Comparison of ENCODE assay signal across 15 mouse cellular contexts in genomic region chr3:105094448-105094847, GRCm38 (mm10). TPM values are rescaled to one million over a fixed set of nuclear protein-coding genes. Genes with fewer than 3 reads are reported as not detected.
DNase-seq lines count a peak whose midpoint lies in the region; ATAC-seq and TF ChIP-seq lines count a peak whose summit lies in the region.
"Had no signal": no experiment of that assay in that cellular context is flagged by ENCODE, and none has a peak within 500 bp of the region (broad histone marks: within the 10 kb centered on the region; RNA-seq: fewer than 3 reads in every experiment).

No protein-coding gene starts in this region.

- no peak overlapping the region for H3K4me2 ChIP-seq in kidney, embryonic 16.5 days (replicated peaks; ENCODE audit: low read depth, low read length)
- H3K4me2 ChIP-seq in intestine, embryonic 15.5 days (replicated peaks), result no peak overlapping the region
- H3K4me2 ChIP-seq: embryonic facial prominence, embryonic 13.5 days; forebrain, embryonic 15.5 days; hindbrain, embryonic 15.5 days; limb, embryonic 12.5 days; stomach, embryonic 15.5 days had no signal

- 49% methylated on average over 2 of the region's 2 CpGs for WGBS in kidney, embryonic 16.5 days
- WGBS in intestine, embryonic 15.5 days, result 65% methylated on average over 2 of the region's 2 CpGs

- H3K9ac ChIP-seq in kidney, embryonic 16.5 days (replicated peaks; ENCODE audit: low read length), result no peak overlapping the region
- no peak overlapping the region for H3K9ac ChIP-seq in intestine, embryonic 15.5 days
- H3K9ac ChIP-seq: embryonic facial prominence, embryonic 13.5 days; forebrain, embryonic 15.5 days; hindbrain, embryonic 15.5 days; limb, embryonic 12.5 days; stomach, embryonic 15.5 days had no signal

- in situ Hi-C loops in Patski (cut with MboI; ENCODE audit: low pct_unique_long_range_greater_than_20kb), result no loop called here

- no peak overlapping the region for H3K27ac ChIP-seq in kidney, embryonic 16.5 days (ENCODE audit: low read length)
- H3K27ac ChIP-seq in intestine, embryonic 15.5 days, result no peak overlapping the region
- H3K27ac ChIP-seq: embryonic facial prominence, embryonic 13.5 days; forebrain, embryonic 15.5 days; hindbrain, embryonic 15.5 days; limb, embryonic 12.5 days; stomach, embryonic 15.5 days had no signal

- no peak overlapping the region for H3K4me3 ChIP-seq in kidney, embryonic 16.5 days (ENCODE audit: low read length)
- H3K4me3 ChIP-seq in intestine, embryonic 15.5 days (replicated peaks), result no peak overlapping the region
- H3K4me3 ChIP-seq: embryonic facial prominence, embryonic 13.5 days; forebrain, embryonic 15.5 days; hindbrain, embryonic 15.5 days; limb, embryonic 12.5 days; stomach, embryonic 15.5 days had no signal

- no peaks in the 10 kb centered on the region for H3K27me3 ChIP-seq in kidney, embryonic 16.5 days (ENCODE audit: insufficient read depth, low read length)
- peaks cover 3% of the 10 kb centered on the region for H3K27me3 ChIP-seq in Patski
- no peaks in the 10 kb centered on the region for H3K27me3 ChIP-seq in intestine, embryonic 15.5 days (replicated peaks)
- H3K27me3 ChIP-seq: embryonic facial prominence, embryonic 13.5 days; forebrain, embryonic 15.5 days; hindbrain, embryonic 15.5 days; limb, embryonic 12.5 days; stomach, embryonic 15.5 days had no signal

- CTCF ChIA-PET in Patski (lab: Charles Lee), result interaction anchor here (0.8 to 2.3 kb wide), 4 partner anchors 8 to 99 kb away, joined by 3 to 12 read pairs (median 3); no protein-coding TSS in a partner anchor

- peak; percentile 44 to 68 for DNase-seq in cerebellum, postnatal 14 days
- DNase-seq in cerebellum, adult 9-11 months, result no peak
- peak; percentile 24 to 36 for DNase-seq in kidney, postnatal 4 days
- DNase-seq in 416B (ENCODE audit: low read depth) (peak; percentile 73), Patski (ENCODE audit: low read depth, low spot score) (no peak)
- no peak for DNase-seq in thymus, postnatal 0 days (ENCODE audit: low spot score)
- DNase-seq: adrenal gland, postnatal 36 days; lung, postnatal 10 days had no signal

- no peaks in the 10 kb centered on the region for H3K9me3 ChIP-seq in kidney, embryonic 16.5 days (ENCODE audit: low read length)
- H3K9me3 ChIP-seq in intestine, embryonic 15.5 days, result no peaks in the 10 kb centered on the region
- H3K9me3 ChIP-seq: embryonic facial prominence, embryonic 13.5 days; forebrain, embryonic 15.5 days; hindbrain, embryonic 15.5 days; limb, embryonic 12.5 days; stomach, embryonic 15.5 days had no signal

- no peak for ATAC-seq in kidney, embryonic 16.5 days (ENCODE audit: low FRiP score, low TSS enrichment)
- no peak for ATAC-seq in Patski
- no peak for ATAC-seq in intestine, embryonic 15.5 days
- ATAC-seq: forebrain, embryonic 15.5 days had no signal

- H3K4me1 ChIP-seq in kidney, embryonic 16.5 days (ENCODE audit: insufficient read depth, low read length), result peaks cover 6% of the 10 kb centered on the region
- no peaks in the 10 kb centered on the region for H3K4me1 ChIP-seq in intestine, embryonic 15.5 days (replicated peaks)
- H3K4me1 ChIP-seq: stomach, embryonic 15.5 days had no signal

- POLR2A ChIA-PET in Patski (lab: Charles Lee), result no interaction called here

- peak; percentile 48 for TF ChIP-seq CTCF in Patski (IDR thresholded peaks at IDR 0.05)

- H3K36me3 ChIP-seq in kidney, embryonic 16.5 days (ENCODE audit: insufficient read depth, low read length), result no peaks in the 10 kb centered on the region
- no peaks in the 10 kb centered on the region for H3K36me3 ChIP-seq in intestine, embryonic 15.5 days
- H3K36me3 ChIP-seq: embryonic facial prominence, embryonic 13.5 days; forebrain, embryonic 15.5 days; hindbrain, embryonic 15.5 days; limb, embryonic 12.5 days; stomach, embryonic 15.5 days had no signal

RNA-seq across cellular contexts. Expression of gene 4930564D02Rik, which starts 27.8 kb away (rescaled TPM):
- polyA plus RNA-seq in kidney, embryonic 16.5 days (2015; fragmentation: Nextera tagmentation; extraction: Ambion mirVana), result not detected in 2 replicates
- polyA plus RNA-seq in Patski (2021), result not detected
- not detected in 2 replicates for polyA plus RNA-seq in intestine, embryonic 15.5 days (2015; fragmentation: Nextera tagmentation; extraction: Ambion mirVana)
- not detected in 2 replicates for polyA plus RNA-seq in thymus, postnatal 0 days (2015; fragmentation: Nextera tagmentation; extraction: Ambion mirVana)
- polyA plus RNA-seq: embryonic facial prominence, embryonic 13.5 days; forebrain, embryonic 15.5 days; hindbrain, embryonic 15.5 days; limb, embryonic 12.5 days; stomach, embryonic 15.5 days had no signal

RNA-seq across cellular contexts. Expression of gene Cttnbp2nl, which starts 41.5 kb away (rescaled TPM):
- polyA plus RNA-seq in kidney, embryonic 16.5 days (2015; fragmentation: Nextera tagmentation; extraction: Ambion mirVana), result 28.6 and 29.3 TPM in 2 replicates
- 46.4 TPM for polyA plus RNA-seq in Patski (2021)
- 18.8 and 21.9 TPM in 2 replicates for polyA plus RNA-seq in intestine, embryonic 15.5 days (2015; fragmentation: Nextera tagmentation; extraction: Ambion mirVana)
- polyA plus RNA-seq in thymus, postnatal 0 days (2015; fragmentation: Nextera tagmentation; extraction: Ambion mirVana), result 6.7 TPM in 2 replicates

Comparison
In these comparisons a context has a peak if more than half of its experiments do, and no peak if none do; other contexts are left out.
1. DNase-seq: peak in cerebellum, postnatal 14 days (2 of 2), kidney, postnatal 4 days (2 of 2) and 416B (single experiment); none in cerebellum, adult 9-11 months (single experiment), Patski (single experiment) and thymus, postnatal 0 days (single experiment).